Mouse (Mus musculus): Measurements from ENCODE around the gene Myog.
A peak's percentile ranks its signal among the peaks of the same experiment; 100 is the strongest.

Myog gene

DNA sequence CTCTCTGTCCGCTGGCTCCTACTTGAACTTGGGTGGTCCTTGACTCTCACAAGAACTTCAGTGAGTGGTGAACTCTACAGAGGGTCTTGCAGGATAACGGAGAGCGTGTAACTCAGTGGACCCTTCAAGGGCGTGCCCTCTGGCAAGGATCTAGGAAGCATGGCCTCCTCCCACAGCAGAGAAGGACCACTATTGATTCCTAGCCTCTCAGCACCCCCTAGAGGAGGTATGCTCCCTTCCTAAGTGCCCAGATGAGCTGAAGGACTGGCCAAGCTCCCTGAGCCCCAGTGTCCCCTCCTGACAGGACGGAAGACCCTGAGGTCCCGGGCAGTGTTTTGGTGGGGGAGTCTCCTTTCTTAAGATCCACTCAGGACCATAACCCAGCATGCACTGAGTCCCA lies 32.8 kb downstream of the Myog start:
- no peak for DNase-seq (ENCODE audit: low spot score)

GRCm38 (mm10) chr1:134326841-134327346 lies 37.1 kb downstream of the Myog start:
- no peak for DNase-seq (ENCODE audit: low spot score)

DNA sequence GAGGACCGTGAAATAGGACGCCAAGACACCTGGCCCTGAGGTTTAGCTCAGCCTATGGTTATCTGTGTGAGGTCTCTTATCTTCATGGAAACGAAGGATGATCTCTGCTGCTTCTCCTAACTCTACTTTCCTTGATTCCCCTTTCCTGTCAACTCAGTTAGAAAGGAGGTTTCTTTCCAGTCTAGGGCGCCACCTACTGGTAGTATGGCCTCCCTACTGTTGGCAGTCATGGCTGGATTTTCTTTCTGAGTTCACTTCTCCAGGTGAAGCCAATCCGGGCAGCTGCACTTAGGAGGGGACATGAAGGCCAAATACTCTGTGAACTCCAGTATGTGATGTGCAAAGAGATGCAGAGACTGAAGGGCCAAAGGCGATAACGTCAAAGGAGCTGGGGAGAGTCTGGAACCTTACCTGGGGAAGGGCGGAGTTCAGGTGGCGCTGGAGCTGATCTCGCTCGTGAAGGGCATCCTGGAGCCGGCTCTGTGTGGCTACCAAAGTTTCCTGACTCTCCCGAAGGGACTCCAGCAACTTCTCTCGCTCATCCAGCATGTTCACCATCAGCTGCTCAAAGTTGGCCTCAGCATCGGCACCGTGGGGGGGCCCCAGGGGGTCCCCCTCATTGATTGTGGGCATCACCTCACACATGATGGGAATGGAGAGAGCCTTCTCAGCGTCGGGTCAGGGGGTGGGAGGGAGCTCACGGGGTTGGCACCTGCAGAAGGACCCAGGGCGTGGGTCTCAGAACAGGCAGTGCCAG lies 42.3 kb downstream of the Myog start:
- DNase-seq (ENCODE audit: low spot score): peak; percentile 63

DNA sequence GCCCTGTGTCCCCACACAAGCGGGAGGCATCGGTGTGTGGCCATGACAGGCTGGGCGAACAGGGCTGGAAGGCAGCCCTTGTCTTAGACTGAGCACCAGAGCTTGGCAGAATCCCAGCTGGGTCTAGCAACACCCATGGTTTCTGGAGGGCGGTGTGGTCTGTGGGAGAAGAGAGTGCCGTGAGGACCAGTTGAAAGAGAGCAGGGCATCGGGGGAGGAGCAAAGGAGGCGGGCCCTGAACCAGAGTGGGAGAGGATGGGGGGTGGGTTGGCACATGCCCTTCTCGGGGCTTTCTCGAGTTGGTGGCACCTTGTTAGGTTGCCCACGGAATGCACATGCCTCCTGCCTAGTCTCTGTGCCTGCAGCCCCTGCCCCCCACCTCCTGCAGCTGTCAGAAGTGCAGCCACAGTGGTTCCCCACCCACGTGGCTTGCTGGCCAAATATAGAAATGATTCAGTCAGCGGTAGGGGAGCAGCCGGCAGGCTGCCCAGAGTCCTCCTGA lies 43.0 kb downstream of the Myog start, which contains the start of gene Ppfia4:
Ppfia4 (minus strand) TSS at position 159 of the 502 bp plus-strand sequence.
- DNase-seq (ENCODE audit: low spot score): no peak

DNA sequence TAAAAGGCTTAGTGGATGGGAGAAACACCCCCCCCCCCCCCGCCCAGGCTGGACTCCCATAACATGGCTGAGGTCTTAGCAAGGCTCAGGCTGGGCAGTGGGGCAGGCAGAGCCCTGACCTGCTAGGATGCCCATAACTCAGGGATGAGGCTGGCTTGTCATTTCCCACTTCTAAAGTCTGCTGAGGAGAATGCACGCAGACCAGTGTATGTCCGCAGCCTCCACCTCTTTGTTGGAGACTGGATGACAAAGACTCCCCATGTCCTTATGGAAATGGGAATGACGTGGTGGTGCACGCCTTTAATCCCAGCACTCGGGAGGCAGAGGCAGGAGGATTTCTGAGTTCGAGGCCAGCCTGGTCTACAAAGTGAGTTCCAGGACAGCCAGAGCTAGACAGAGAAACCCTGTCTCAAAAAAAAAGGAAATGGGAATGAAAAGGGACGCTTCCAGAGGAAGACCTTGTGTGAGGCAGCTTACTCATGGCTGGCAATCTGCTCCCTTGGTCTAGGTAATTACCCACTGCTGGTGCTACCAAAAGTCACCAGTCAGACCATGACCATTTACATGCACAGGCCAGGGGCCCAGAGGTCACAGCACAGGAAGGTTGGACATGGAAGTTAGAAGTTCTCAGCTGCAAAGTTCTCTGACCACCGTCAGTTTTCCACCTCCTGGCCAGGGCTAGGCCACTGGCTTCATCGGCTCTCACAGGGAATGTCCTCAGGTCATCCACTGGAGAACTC lies 43.8 kb downstream of the Myog start:
- DNase-seq (ENCODE audit: low spot score): no peak

- no peak for DNase-seq (ENCODE audit: low spot score)
These were observed 44.5 kb downstream of the Myog start for GRCm38 (mm10) chr1:134334111-134334827.

DNA sequence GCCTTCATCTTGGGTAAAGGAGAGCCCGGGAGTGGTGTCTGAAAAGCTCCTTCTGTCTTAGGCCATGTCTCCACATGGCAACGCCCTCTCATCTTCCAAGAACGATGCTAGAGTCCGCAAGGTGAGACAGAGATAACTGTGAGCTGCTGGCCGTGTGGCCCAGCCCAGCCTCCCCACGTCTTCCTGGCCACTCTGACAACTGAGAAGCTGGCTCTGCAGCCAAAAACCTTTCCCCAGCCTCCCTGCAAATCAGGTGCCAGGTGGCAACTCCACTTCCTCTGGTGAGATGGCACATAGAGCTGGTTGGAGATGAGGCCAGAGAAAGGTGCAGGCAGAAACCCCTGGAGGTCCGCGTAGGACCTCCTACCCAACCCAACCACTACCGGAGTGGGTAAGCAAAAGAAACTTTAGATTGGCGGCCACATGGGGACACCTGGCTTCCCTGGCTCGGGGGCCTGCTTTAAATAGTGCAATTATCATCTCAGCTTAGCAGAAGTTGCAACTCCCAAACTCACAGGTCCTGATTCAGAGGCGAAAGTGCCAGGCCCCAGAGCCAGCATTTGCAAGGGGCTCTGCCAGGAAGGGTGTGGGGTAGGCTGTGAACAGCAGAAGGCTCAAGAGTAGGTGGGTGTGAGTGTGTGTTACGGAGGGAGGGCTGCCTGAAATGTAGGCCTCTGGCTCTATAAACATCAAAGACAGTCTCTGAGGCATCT lies 45.6 kb downstream of the Myog start:
- DNase-seq (ENCODE audit: low spot score): no peak

GRCm38 (mm10) chr1:134335924-134336810 lies 46.4 kb downstream of the Myog start:
- no peak for DNase-seq (ENCODE audit: low spot score)

DNA sequence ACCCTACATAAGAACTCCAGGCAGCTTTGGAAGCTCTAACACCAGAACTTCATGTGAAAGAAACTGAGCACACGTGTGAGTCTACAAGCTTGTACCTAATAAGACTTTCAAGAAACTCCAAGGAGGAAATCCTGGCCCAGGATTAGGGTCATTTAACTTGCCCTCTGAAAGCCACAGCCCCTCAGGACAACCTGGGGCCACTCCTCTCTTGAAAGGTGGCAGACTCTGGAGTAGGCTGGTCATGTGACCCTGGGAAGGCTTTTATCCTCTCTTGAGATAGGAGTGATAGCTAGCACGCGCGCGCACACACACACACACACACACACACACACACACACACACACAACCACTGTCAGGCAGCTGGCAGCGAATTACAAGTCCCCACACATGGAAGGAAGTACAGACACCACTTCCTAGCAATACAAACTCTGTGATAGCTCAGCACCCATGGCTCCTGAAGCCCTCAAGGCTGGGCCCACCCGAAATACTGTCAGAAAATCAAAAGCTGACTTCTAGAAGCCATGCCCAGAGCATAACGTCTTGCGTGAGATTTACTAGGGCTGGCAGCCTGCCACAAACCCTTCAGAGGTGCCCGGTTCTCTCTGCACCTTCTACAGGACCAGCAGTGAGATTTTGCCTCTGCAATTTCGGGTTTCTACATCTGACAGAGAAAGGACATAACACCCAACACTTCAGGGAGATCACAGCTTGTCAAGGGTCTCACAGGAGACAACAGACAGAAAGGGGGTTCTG lies 47.3 kb downstream of the Myog start:
- no peak for DNase-seq (ENCODE audit: low spot score)

- no peak for DNase-seq (ENCODE audit: low spot score)
These were observed 49.4 kb downstream of the Myog start for GRCm38 (mm10) chr1:134339162-134339561.

- no peak for DNase-seq (ENCODE audit: low spot score)
These were observed 50.2 kb downstream of the Myog start for GRCm38 (mm10) chr1:134339757-134340619.

- DNase-seq (ENCODE audit: low spot score): no peak
These were observed 52.0 kb downstream of the Myog start for GRCm38 (mm10) chr1:134341641-134342277.

All from testis, postnatal 14 days (tissue).